Mouse (Mus musculus) myocyte (in vitro differentiated cells): Measurements from ENCODE around the gene Rapgef6. TPM values are rescaled to one million over a fixed set of nuclear protein-coding genes. Genes with fewer than 3 reads are reported as not detected.

Source experiments
- H3K27me3 ChIP-seq: one replicate; pipeline ENCODE4 v1.6.1; 2011; ENCODE audit not compliant: control insufficient read depth, insufficient read depth, insufficient read length
- H3K36me3 ChIP-seq: one replicate; pipeline ENCODE4 v1.6.1; 2011; ENCODE audit not compliant: control insufficient read depth, insufficient read depth
- H3K4me2 ChIP-seq: one replicate; pipeline ENCODE4 v1.6.1; 2011; ENCODE audit warnings: low read depth, control low read depth
- H3K4me3 ChIP-seq: one replicate; pipeline ENCODE4 v1.5.1; 2011; ENCODE audit warnings: mild to moderate bottlenecking, control low read depth, moderate library complexity
- H3K79me2 ChIP-seq: one replicate; pipeline ENCODE4 v1.6.1; 2011; ENCODE audit not compliant: control insufficient read depth, insufficient read depth
- H3ac ChIP-seq: one replicate; pipeline ENCODE4 v1.6.1; 2011; ENCODE audit not compliant: control insufficient read depth, insufficient read length
- CEBPB ChIP-seq: IDR thresholded peaks from 2 replicates; pipeline ENCODE4 v1.6.1; 2011; ENCODE audit warnings: mild to moderate bottlenecking, moderate library complexity; ENCODE audit not compliant: poor library complexity, insufficient read depth, severe bottlenecking
- E2F4 ChIP-seq: IDR thresholded peaks from one replicate; pipeline ENCODE4 v1.6.1; 2011; ENCODE audit warnings: mild to moderate bottlenecking, control low read depth, moderate library complexity; ENCODE audit not compliant: insufficient read depth
- MAX ChIP-seq: IDR thresholded peaks from one replicate; pipeline ENCODE4 v1.6.1; 2011; ENCODE audit warnings: low read depth, mild to moderate bottlenecking, control low read depth
- MYOD1 ChIP-seq, 3 experiments: IDR thresholded peaks; one replicate each; pipeline ENCODE4 v1.6.1; 2011; ENCODE audit warnings: control low read depth in 2 of 3, low read depth in 2 of 3, mild to moderate bottlenecking in 2 of 3, moderate library complexity in 1 of 3; ENCODE audit not compliant: insufficient read length in 2 of 3, control insufficient read depth in 1 of 3
- MYOG ChIP-seq, 3 experiments: IDR thresholded peaks; one replicate each; pipeline ENCODE4 v1.6.1; 2011; ENCODE audit warnings: control low read depth in 2 of 3, low read depth in 2 of 3, mild to moderate bottlenecking in 2 of 3; ENCODE audit not compliant: insufficient read length in 2 of 3, control insufficient read depth in 1 of 3, insufficient read depth in 1 of 3
- POLR2A ChIP-seq: IDR thresholded peaks from one replicate; pipeline ENCODE4 v1.6.1; 2011; ENCODE audit warnings: low read depth, mild to moderate bottlenecking, control low read depth, moderate library complexity; ENCODE audit not compliant: insufficient read length
- POLR2AphosphoS2 ChIP-seq: IDR thresholded peaks from one replicate; pipeline ENCODE4 v1.6.1; 2011; ENCODE audit warnings: low read depth, control low read depth; ENCODE audit not compliant: insufficient read length
- REST ChIP-seq: IDR thresholded peaks from one replicate; pipeline ENCODE4 v1.6.1; 2011; ENCODE audit warnings: mild to moderate bottlenecking, control low read depth, moderate library complexity; ENCODE audit not compliant: insufficient read depth, insufficient read length
- SRF ChIP-seq: IDR thresholded peaks from one replicate; pipeline ENCODE4 v1.6.1; 2011; ENCODE audit warnings: low read depth; ENCODE audit not compliant: control insufficient read depth, insufficient read length
- TCF12 ChIP-seq: IDR thresholded peaks from one replicate; pipeline ENCODE4 v1.6.1; 2011; ENCODE audit warnings: mild to moderate bottlenecking, control low read depth; ENCODE audit not compliant: poor library complexity, insufficient read depth, severe bottlenecking
- TCF3 ChIP-seq: IDR thresholded peaks from one replicate; pipeline ENCODE4 v1.6.1; 2011; ENCODE audit warnings: low read depth, control low read depth; ENCODE audit not compliant: insufficient read length
- USF1 ChIP-seq: IDR thresholded peaks from one replicate; pipeline ENCODE4 v1.6.1; 2011; ENCODE audit warnings: low read depth, mild to moderate bottlenecking, control low read depth, moderate library complexity
- polyA plus RNA-seq: library from polyadenylated mRNA; unstranded; fragments of >200 nt; fragmentation: generic; extraction: Trizol; gene quantifications from one replicate; pipeline ENCODE4 v1.2.1, GENCODE M21; 2012; ENCODE audit warnings: missing spikeins

Rapgef6 gene
- polyA plus RNA-seq, 1 experiment, result 3.1 TPM

GRCm38 (mm10) chr11:54655420-54655819 lies 132.8 kb downstream of the Rapgef6 start:
- Histone ChIP-seq H3K27me3 (no peaks in the 10 kb centered on the region), H3K4me2 (no peak overlapping the region), H3K36me3 (peaks cover 25% of the 10 kb centered on the region), H3ac (no peak overlapping the region), H3K79me2 (no peaks in the 10 kb centered on the region), H3K4me3 (no peak overlapping the region)
- TF ChIP-seq E2F4 (no peak), MYOG (IDR thresholded peaks at IDR 0.05; ENCODE audit: control insufficient read depth in 1 of 3, insufficient read depth in 1 of 3, insufficient read length in 2 of 3, low read depth in 2 of 3) (no peak), SRF (no peak), TCF12 (no peak), REST (no peak), CEBPB (no peak), POLR2AphosphoS2 (no peak)

- no peak overlapping the region for H3ac ChIP-seq
- TF ChIP-seq E2F4, result no peak
- TF ChIP-seq MAX, result no peak
- no peak for TF ChIP-seq POLR2AphosphoS2
- TF ChIP-seq CEBPB, result no peak
- no peak for TF ChIP-seq USF1
- peaks cover 18% of the 10 kb centered on the region for H3K36me3 ChIP-seq
Observed at GRCm38 (mm10) chr11:54673575-54674298, 151.1 kb downstream of the Rapgef6 start.

GRCm38 (mm10) chr11:54675792-54676489 lies 153.3 kb downstream of the Rapgef6 start:
- no peaks in the 10 kb centered on the region for H3K79me2 ChIP-seq
- H3K36me3 ChIP-seq, result peaks cover 22% of the 10 kb centered on the region
- H3K27me3 ChIP-seq, result no peaks in the 10 kb centered on the region
- H3ac ChIP-seq, result no peak overlapping the region
- no peak overlapping the region for H3K4me2 ChIP-seq
- TF ChIP-seq CEBPB, result no peak
- no peak for TF ChIP-seq E2F4
- TF ChIP-seq REST, result no peak
- TF ChIP-seq TCF12, result no peak
- TF ChIP-seq MYOD1 (IDR thresholded peaks at IDR 0.05; ENCODE audit: control insufficient read depth in 1 of 3, insufficient read length in 2 of 3, low read depth in 2 of 3), result no peak
- TF ChIP-seq SRF, result no peak
- TF ChIP-seq MAX, result no peak
- TF ChIP-seq POLR2AphosphoS2, result no peak
- TF ChIP-seq TCF3, result no peak
- no peak overlapping the region for H3K4me3 ChIP-seq

More at GRCm38 (mm10) chr11:54673575-54674298, 151.1 kb downstream of the Rapgef6 start:
- Histone ChIP-seq H3K79me2 (no peaks in the 10 kb centered on the region), H3K4me3 (no peak overlapping the region), H3K27me3 (no peaks in the 10 kb centered on the region), H3K4me2 (no peak overlapping the region)

- TF ChIP-seq SRF (no peak), CEBPB (no peak), REST (no peak), MYOD1 (IDR thresholded peaks at IDR 0.05; ENCODE audit: control insufficient read depth in 1 of 3, insufficient read length in 2 of 3, low read depth in 2 of 3) (no peak), USF1 (no peak), POLR2AphosphoS2 (no peak)
- Histone ChIP-seq H3K79me2 (no peaks in the 10 kb centered on the region), H3ac (no peak overlapping the region), H3K4me3 (no peak overlapping the region), H3K27me3 (no peaks in the 10 kb centered on the region), H3K36me3 (peaks cover 35% of the 10 kb centered on the region), H3K4me2 (no peak overlapping the region)
Observed at GRCm38 (mm10) chr11:54679141-54679540, 156.5 kb downstream of the Rapgef6 start.

GRCm38 (mm10) chr11:54684831-54685230 lies 162.2 kb downstream of the Rapgef6 start:
- H3K4me2 ChIP-seq, result no peak overlapping the region
- no peaks in the 10 kb centered on the region for H3K79me2 ChIP-seq
- no peaks in the 10 kb centered on the region for H3K27me3 ChIP-seq
- H3ac ChIP-seq, result no peak overlapping the region
- no peak for TF ChIP-seq TCF3
- no peak for TF ChIP-seq SRF
- TF ChIP-seq POLR2A, result no peak
- no peak overlapping the region for H3K4me3 ChIP-seq
- H3K36me3 ChIP-seq, result peaks cover 42% of the 10 kb centered on the region
